Mouse (Mus musculus): Measurements from ENCODE around the gene Wars2. TPM values are rescaled to one million over a fixed set of nuclear protein-coding genes. Genes with fewer than 3 reads are reported as not detected.
A peak's percentile ranks its signal among the peaks of the same experiment; 100 is the strongest.

Wars2 gene
- polyA plus RNA-seq (2011; ENCODE audit: insufficient read depth, insufficient read length, low replicate concordance, missing spikeins), result 2.5 and 4.2 TPM in 2 replicates

GRCm38 (mm10) chr3:99140940-99141854, at the start of gene Wars2:
TSS of gene Wars2 (plus strand) at chr3:99141068.
- Histone ChIP-seq H3K4me3 (replicated peaks; ENCODE audit: control insufficient read depth, low read depth, low read length) (peak within 1 kb of the TSS; percentile 77), H3K27ac (ENCODE audit: control insufficient read depth, insufficient read depth, low read depth, low read length, poor library complexity) (peak within 1 kb of the TSS; percentile 90), H3K4me1 (ENCODE audit: control insufficient read depth, insufficient read depth, low read length) (no peaks in the 10 kb centered on the region)
- TF ChIP-seq CTCF (IDR thresholded peaks at IDR 0.05; ENCODE audit: control insufficient read depth, insufficient read depth, low read length) (0 out of 2 replicates have a peak, but pooled peaks have one; percentile 14), POLR2A (IDR thresholded peaks at IDR 0.05; ENCODE audit: borderline replicate concordance, control insufficient read depth, low read depth, low read length) (peak; percentile 58; the same call in 1 of the 2 replicates)
- 1% methylated on average over 57 of the region's 57 CpGs for WGBS

- no peak for TF ChIP-seq POLR2A (IDR thresholded peaks at IDR 0.05; ENCODE audit: borderline replicate concordance, control insufficient read depth, low read depth, low read length)
- no peak for TF ChIP-seq CTCF (IDR thresholded peaks at IDR 0.05; ENCODE audit: control insufficient read depth, insufficient read depth, low read length)
- H3K27ac ChIP-seq (ENCODE audit: control insufficient read depth, insufficient read depth, low read depth, low read length, poor library complexity), result no peak overlapping the region
- H3K4me1 ChIP-seq (ENCODE audit: control insufficient read depth, insufficient read depth, low read length), result no peaks in the 10 kb centered on the region
- WGBS, result 58% methylated on average over 3 of the region's 3 CpGs
- no peak overlapping the region for H3K4me3 ChIP-seq (replicated peaks; ENCODE audit: control insufficient read depth, low read depth, low read length)
These were observed 44.1 kb upstream of the Wars2 start for GRCm38 (mm10) chr3:99096816-99097215.

- TF ChIP-seq POLR2A (IDR thresholded peaks at IDR 0.05; ENCODE audit: borderline replicate concordance, control insufficient read depth, low read depth, low read length), result no peak
- no peak for TF ChIP-seq CTCF (IDR thresholded peaks at IDR 0.05; ENCODE audit: control insufficient read depth, insufficient read depth, low read length)
- Histone ChIP-seq H3K27ac (ENCODE audit: control insufficient read depth, insufficient read depth, low read depth, low read length, poor library complexity) (no peak overlapping the region), H3K4me3 (replicated peaks; ENCODE audit: control insufficient read depth, low read depth, low read length) (no peak overlapping the region), H3K4me1 (ENCODE audit: control insufficient read depth, insufficient read depth, low read length) (no peaks in the 10 kb centered on the region)
- WGBS, result 77% methylated on average over 9 of the region's 9 CpGs
These were observed 30.3 kb upstream of the Wars2 start for GRCm38 (mm10) chr3:99110353-99111213.

- no peaks in the 10 kb centered on the region for H3K4me1 ChIP-seq (ENCODE audit: control insufficient read depth, insufficient read depth, low read length)
- 80% methylated on average over 5 of the region's 5 CpGs for WGBS
These were observed 29.7 kb upstream of the Wars2 start for GRCm38 (mm10) chr3:99111214-99111608.

GRCm38 (mm10) chr3:99113266-99113837, 27.5 kb upstream of the Wars2 start:
- WGBS, result 70% methylated on average over 7 of the region's 7 CpGs
- Histone ChIP-seq H3K27ac (ENCODE audit: control insufficient read depth, insufficient read depth, low read depth, low read length, poor library complexity) (no peak overlapping the region), H3K4me3 (replicated peaks; ENCODE audit: control insufficient read depth, low read depth, low read length) (no peak overlapping the region), H3K4me1 (ENCODE audit: control insufficient read depth, insufficient read depth, low read length) (no peaks in the 10 kb centered on the region)
- no peak for TF ChIP-seq CTCF (IDR thresholded peaks at IDR 0.05; ENCODE audit: control insufficient read depth, insufficient read depth, low read length)
- TF ChIP-seq POLR2A (IDR thresholded peaks at IDR 0.05; ENCODE audit: borderline replicate concordance, control insufficient read depth, low read depth, low read length), result no peak

More at GRCm38 (mm10) chr3:99111214-99111608, 29.7 kb upstream of the Wars2 start:
- Histone ChIP-seq H3K27ac (ENCODE audit: control insufficient read depth, insufficient read depth, low read depth, low read length, poor library complexity) (no peak overlapping the region), H3K4me3 (replicated peaks; ENCODE audit: control insufficient read depth, low read depth, low read length) (no peak overlapping the region)
- TF ChIP-seq CTCF (IDR thresholded peaks at IDR 0.05; ENCODE audit: control insufficient read depth, insufficient read depth, low read length), result no peak
- TF ChIP-seq POLR2A (IDR thresholded peaks at IDR 0.05; ENCODE audit: borderline replicate concordance, control insufficient read depth, low read depth, low read length), result no peak

GRCm38 (mm10) chr3:99120942-99121341, 19.9 kb upstream of the Wars2 start:
- H3K27ac ChIP-seq (ENCODE audit: control insufficient read depth, insufficient read depth, low read depth, low read length, poor library complexity), result no peak overlapping the region
- H3K4me1 ChIP-seq (ENCODE audit: control insufficient read depth, insufficient read depth, low read length), result no peaks in the 10 kb centered on the region
- H3K4me3 ChIP-seq (replicated peaks; ENCODE audit: control insufficient read depth, low read depth, low read length), result no peak overlapping the region
- 35% methylated on average over 2 of the region's 2 CpGs for WGBS
- TF ChIP-seq CTCF (IDR thresholded peaks at IDR 0.05; ENCODE audit: control insufficient read depth, insufficient read depth, low read length) (no peak), POLR2A (IDR thresholded peaks at IDR 0.05; ENCODE audit: borderline replicate concordance, control insufficient read depth, low read depth, low read length) (no peak)

GRCm38 (mm10) chr3:99130521-99130920, 10.3 kb upstream of the Wars2 start:
- no peak overlapping the region for H3K4me3 ChIP-seq (replicated peaks; ENCODE audit: control insufficient read depth, low read depth, low read length)
- no peaks in the 10 kb centered on the region for H3K4me1 ChIP-seq (ENCODE audit: control insufficient read depth, insufficient read depth, low read length)
- TF ChIP-seq POLR2A (IDR thresholded peaks at IDR 0.05; ENCODE audit: borderline replicate concordance, control insufficient read depth, low read depth, low read length) (no peak), CTCF (IDR thresholded peaks at IDR 0.05; ENCODE audit: control insufficient read depth, insufficient read depth, low read length) (no peak)
- H3K27ac ChIP-seq (ENCODE audit: control insufficient read depth, insufficient read depth, low read depth, low read length, poor library complexity), result no peak overlapping the region
- WGBS, result 61% methylated on average over 1 of the region's 1 CpGs

Data from bone marrow, adult 2 months (tissue).